Mouse (Mus musculus) lung, postnatal 4 days (tissue): ENCODE results near the gene 1700017B05Rik.
"Not testable (repeated sequence)": the region's sequence is repeated elsewhere in the genome, so short reads cannot be mapped to it uniquely, and the experiment has no call there.

Experiments used
- DNase-seq, 2 experiments: peaks; one replicate each; pipeline ENCODE4 v3.0.0; 2021

Gene 1700017B05Rik

GRCm38 (mm10) chr9:57244106-57244685 lies 18.2 kb downstream of the 1700017B05Rik start:
- DNase-seq, result no peak

GRCm38 (mm10) chr9:57242916-57243315 lies 19.5 kb downstream of the 1700017B05Rik start:
- DNase-seq, result no peak

GRCm38 (mm10) chr9:57241111-57241510 lies 21.3 kb downstream of the 1700017B05Rik start:
- DNase-seq, result no peak

GRCm38 (mm10) chr9:57238220-57238619 lies 24.2 kb downstream of the 1700017B05Rik start:
- no peak for DNase-seq

GRCm38 (mm10) chr9:57237705-57238104 lies 24.7 kb downstream of the 1700017B05Rik start:
- no peak for DNase-seq

GRCm38 (mm10) chr9:57236256-57236655 lies 26.2 kb downstream of the 1700017B05Rik start, which contains the start of gene Trcg1:
Gene Trcg1 (plus strand): TSS chr9:57236556.
- DNase-seq, result no peak

GRCm38 (mm10) chr9:57233767-57234166 lies 28.6 kb downstream of the 1700017B05Rik start:
- no peak for DNase-seq

GRCm38 (mm10) chr9:57233142-57233541 lies 29.3 kb downstream of the 1700017B05Rik start:
- no peak for DNase-seq

- no peak for DNase-seq
Measured at GRCm38 (mm10) chr9:57232341-57232940, 30.0 kb downstream of the 1700017B05Rik start.

- no peak for DNase-seq
Measured at GRCm38 (mm10) chr9:57231536-57232255, 30.7 kb downstream of the 1700017B05Rik start.

GRCm38 (mm10) chr9:57230146-57230783 lies 32.1 kb downstream of the 1700017B05Rik start:
- peak in 1 of 2 experiments; percentile 58 for DNase-seq

- no peak for DNase-seq
Measured at GRCm38 (mm10) chr9:57229726-57230125, 32.7 kb downstream of the 1700017B05Rik start.

- DNase-seq, result no peak
Measured at GRCm38 (mm10) chr9:57228186-57228585, 34.2 kb downstream of the 1700017B05Rik start.

- no peak for DNase-seq
Measured at GRCm38 (mm10) chr9:57227203-57227602, 35.2 kb downstream of the 1700017B05Rik start.

GRCm38 (mm10) chr9:57226628-57227122 lies 35.7 kb downstream of the 1700017B05Rik start:
- not testable (repeated sequence) for DNase-seq

GRCm38 (mm10) chr9:57225780-57226627 lies 36.4 kb downstream of the 1700017B05Rik start:
- DNase-seq, result no peak

GRCm38 (mm10) chr9:57223341-57223740 lies 39.1 kb downstream of the 1700017B05Rik start:
- no peak for DNase-seq

GRCm38 (mm10) chr9:57220356-57220755 lies 42.1 kb downstream of the 1700017B05Rik start:
- peak in 1 of 2 experiments; percentile 48 for DNase-seq

GRCm38 (mm10) chr9:57219511-57219910 lies 42.9 kb downstream of the 1700017B05Rik start:
- no peak for DNase-seq

GRCm38 (mm10) chr9:57218776-57219175 lies 43.6 kb downstream of the 1700017B05Rik start:
- no peak for DNase-seq

GRCm38 (mm10) chr9:57217220-57217619 lies 45.2 kb downstream of the 1700017B05Rik start:
- no peak for DNase-seq

GRCm38 (mm10) chr9:57214500-57214899 lies 47.9 kb downstream of the 1700017B05Rik start:
- DNase-seq, result no peak
